Mouse (Mus musculus) right cerebral cortex, adult 2 months (tissue): ENCODE results near the gene Grcc10.
A peak's percentile ranks its signal among the peaks of the same experiment; 100 is the strongest.

Experiments used
- DNase-seq, 2 experiments: peaks; one replicate each; pipeline ENCODE4 v3.0.0; 2021 to 2022; ENCODE audit warnings: low spot score in 2 of 2

Gene Grcc10

DNA sequence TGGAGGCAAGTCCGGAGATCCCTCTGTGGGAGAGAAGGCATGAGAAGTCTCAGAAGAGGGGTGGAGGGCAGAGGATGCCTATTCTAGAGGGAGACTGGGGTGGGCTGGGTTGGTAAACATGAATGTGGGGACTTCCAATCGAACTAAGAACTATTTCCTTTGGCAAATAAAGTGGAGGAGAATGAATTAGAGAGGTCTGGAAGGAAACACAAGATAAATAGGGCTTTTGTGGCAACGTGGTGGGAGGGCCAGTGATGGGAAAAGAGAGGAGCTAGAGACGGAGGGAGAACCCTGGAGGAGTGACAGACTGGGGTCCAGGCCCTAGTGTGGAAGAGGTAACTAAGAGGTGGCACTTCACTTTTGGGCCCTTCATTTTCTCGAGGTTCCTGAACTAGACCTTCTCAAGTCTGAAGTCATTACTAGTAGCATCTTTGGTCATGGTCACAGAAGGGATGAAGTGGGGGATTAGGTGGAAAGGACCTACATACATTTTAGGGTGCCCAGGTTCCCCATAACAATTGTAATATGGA is 16.2 kb upstream of the Grcc10 start:
- DNase-seq, result no peak

DNA sequence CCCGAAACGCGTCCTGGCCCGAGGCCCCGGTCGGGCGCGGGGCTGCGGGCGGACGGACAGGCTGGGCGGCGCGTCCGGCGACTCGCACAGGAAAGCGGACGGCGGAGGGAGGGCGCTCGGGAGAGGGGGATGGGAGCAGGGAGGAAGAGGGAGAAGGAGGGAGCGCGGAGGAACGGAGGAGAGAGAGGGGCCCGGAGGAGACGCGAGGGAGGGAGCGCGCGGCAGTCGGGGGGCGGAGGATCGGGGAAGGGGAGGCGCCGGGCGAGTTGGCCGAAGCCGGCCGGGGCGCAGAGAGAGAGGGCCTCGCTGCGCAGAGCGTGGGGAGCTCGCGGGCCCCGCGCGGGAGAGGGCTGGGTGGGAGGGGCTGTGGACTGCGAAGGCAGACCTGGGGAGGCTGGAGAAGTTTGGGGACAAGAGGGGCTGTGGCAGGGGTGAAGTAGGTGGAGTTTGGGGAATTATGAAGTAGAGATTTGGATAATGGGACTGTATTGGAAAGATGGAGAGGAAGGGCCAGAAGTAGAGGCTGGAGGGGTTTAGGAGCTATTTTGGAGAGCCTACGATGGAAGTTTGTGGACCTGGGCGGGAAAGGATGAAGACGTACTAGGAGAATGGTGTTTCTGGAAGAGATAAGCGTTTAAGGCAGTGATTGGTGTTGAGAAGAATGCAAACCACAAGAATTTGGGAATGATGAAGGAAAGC is 15.6 kb upstream of the Grcc10 start:
- peak; percentile 76 to 83 for DNase-seq

DNA sequence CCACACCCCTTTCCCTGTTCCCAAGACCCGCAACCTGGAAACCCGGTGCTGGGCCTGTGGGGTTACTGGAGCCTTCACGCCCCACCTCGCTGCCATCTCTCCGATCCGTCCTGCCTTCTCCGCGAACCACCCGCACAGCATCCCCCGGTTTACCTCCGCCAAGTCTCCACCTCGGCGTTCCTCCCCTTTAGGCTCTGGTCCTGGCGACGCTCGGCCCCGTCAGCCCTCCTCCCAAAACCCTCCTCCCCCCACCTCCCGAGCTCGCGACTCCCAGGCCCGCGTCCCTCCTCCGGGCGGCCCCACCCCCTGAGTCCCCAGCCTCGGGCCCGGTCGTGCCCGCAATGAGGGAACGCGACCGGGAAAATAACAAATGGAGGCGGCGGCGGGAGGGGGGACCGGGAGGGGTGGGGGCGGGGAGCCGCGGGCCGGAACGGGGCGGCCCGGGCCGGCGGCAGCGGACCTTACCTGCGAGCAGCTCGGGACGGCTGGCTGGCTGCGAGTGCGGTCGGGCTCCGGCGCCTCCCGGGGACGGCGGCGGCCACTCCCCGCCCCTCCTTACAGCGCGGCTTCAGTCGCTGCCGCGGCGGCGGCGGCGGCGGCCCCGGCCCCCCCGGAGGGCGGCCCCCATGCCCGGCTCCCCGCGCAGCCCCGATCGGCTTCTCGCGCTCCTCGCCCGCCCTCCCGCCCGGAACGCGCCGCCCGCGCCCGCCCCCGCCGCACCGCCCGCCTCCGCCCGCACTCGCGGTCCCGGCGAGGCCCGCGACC is 14.8 kb upstream of the Grcc10 start, which contains the start of the genes Gm45234 and Atn1:
Gm45234 (minus strand) TSS at position 191 of the 765 bp plus-strand sequence.
Atn1 (minus strand) TSS at position 694 of the 765 bp plus-strand sequence.
- no peak for DNase-seq

DNA sequence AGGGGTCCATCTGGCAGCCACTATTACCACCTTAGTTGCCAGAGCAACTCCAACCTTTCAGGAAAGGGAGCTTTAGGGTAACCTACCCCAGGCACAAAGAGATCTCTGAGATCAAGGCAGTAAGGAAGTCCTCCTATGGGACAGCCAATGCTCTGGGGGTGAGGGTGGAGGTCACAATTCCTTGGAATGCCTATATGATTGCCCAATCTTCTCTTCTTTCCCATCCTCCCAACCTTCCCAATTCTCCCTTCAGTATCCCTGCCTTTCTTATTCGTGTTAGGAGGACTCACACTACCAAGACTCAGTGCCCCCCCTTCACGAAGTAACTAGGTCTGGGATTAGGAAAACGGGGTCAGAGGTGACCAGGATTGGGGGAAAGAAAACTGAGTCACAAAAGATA is 14.1 kb upstream of the Grcc10 start:
- no peak for DNase-seq

DNA sequence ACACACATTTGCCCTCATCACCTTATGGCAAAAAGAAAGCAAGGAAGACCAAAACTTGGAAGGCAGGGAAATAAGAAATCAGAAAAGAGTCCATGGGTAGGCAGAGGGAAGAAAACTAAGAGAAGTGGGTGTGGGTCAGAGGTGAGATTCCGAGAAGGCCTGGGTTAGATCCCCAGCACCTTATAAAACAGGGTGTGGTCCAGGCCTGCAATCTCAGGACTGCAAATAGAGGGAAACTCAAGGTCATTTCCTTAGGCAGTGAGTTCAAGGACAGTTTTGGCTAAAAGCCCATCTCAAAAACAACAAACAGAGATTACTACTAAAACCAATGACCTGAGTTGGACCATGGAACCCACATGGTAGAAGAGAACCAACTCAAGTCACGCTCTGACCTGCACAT is 12.7 kb upstream of the Grcc10 start:
- no peak for DNase-seq

DNA sequence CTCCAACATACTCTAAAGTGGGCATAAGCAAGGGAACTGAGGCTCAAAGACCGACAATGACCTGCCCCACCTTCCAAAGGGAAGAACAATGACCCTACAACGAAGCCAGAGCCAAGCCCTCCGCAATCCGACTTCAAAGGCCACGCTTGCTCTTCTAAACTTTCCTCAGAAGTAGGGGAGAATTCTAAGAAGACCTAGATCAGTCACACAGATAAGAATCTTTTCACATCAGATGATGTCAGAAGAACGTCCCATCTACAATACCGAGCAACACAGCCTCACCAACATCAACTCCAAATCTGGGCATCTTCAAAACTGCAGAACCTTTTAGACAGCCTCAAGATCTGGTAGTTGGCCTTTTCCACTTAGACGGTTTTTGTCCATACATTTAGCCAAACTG is 9.2 kb upstream of the Grcc10 start:
- DNase-seq, result no peak

DNA sequence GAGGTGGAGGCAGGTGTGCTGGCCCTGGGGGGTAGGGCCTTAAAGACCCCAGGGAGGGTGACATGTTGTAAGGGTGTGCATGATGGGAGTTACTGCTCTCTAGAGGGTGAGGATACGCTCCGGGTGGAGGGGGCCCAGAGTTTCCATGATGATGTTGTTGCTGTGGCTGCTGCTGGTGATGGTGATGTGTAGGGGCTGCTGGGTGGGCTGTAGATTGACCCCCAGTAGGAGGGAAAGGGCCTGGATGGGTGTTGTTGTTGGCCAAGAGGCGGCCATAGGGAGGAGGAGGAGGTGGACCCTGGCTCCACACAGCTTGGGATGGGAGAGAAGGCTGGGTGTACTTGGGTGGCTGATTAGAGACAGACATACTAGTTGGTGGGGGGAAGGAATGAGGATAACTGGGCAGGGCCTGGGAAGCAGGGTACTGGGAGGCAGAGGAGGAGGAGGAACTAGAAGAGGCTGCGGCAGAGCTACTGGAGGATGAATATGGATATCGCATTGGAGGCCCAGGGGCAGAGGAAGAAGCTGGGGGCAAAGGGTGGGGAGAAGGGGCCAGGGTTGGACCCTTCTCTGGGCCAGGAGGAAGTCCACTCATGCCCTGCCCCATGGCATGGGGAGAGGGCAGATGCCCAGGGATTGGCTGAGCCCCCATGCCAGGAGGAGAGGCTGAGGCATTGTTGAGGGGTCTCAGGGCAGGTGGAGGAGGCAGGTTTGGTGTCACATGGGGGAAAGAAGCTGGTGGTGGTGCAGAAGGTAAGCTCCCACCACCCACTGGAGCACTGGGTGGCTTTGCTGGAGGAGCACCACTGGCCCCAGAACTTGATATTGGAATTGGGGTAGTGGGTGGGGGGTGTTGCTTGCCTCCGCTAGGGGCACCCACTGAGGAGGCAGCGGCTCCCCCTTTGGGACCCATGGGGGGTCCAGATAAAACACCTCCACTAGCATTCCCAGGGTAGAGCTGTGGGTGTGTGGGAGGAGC is 5.8 kb upstream of the Grcc10 start:
- DNase-seq, result no peak

DNA sequence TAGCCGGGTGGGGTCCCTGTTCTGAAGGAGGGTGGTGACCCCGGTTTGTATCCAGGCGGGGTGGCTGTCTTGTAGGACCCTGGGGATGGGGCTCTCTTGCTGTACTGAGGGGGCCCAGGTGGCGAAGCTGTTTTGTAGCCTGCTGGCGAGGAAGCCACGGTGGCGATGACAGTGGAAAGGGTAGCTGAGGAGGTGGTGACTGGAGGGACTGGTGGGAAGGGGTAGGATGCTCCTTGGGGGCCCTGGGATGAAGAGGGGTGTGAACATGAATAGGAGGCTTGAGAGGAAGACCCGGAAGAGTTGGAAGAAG is 5.1 kb upstream of the Grcc10 start:
- no peak for DNase-seq

DNA sequence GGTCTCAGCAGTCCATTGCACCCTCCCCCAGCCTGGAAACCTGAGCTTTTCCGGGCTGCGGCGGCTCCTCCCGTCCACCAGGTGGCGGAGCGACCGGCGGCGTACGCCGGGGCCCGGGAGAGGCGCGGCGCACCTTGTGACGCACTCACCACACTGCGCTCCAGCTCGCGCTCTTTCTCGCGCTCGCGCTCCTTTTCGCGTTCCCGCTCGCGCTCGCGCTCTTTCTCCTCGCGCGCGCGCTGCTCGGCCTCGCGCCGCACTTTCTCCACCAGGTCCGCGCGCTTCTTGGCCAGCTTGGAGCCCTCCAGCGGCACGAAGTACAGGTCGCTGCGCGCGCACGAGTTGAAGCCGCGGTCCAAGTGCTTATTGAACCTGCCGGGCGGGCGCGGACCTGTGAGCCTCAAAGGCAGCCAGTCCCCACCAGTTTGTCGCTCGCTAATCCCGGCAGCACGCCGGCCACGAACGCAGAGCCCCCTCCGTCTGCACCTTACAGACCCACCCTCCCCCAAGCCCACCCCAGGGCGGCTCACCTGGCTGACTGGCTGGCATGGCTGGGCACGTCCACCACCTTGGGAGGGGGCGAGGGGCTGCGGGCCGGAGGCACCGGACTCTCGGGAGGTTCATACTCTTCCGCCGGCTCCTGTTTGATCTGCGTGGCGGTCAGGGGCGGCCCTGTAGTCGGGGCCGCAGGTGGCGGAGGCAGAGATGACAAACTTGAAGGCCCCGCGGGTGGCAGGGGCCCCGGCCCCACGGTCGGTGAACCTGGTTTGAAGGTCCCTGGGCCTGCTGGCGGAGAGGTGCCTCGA is 4.5 kb upstream of the Grcc10 start:
- DNase-seq, result peak; percentile 92 to 93

DNA sequence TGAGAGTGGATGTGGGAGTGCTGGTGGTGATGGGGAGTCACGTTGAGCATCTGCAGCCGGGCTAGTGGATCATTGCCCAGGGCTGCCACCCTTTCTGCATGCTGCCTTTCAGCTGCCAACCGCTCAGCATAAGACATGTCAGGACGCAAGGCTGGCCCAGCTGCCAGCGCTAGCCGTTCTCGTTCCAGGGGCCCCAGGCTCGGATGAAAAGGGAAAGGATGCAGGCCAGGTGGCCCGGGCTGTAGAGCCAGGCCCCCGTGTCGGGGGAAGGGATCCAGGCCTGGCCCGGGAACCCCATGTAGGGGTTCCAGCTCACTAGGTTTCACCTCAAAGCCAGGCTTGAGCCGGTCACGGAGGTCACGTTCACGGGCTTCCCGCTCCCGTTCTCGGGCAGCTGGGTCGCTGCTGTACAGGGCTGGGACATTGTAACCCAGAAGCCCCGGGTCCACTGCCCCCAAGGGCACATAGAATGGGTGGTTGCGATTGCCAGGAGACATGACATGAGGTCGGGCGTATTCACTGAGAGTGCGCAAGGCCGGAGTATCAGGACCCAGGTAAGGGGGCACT is 3.7 kb upstream of the Grcc10 start:
- no peak for DNase-seq

DNA sequence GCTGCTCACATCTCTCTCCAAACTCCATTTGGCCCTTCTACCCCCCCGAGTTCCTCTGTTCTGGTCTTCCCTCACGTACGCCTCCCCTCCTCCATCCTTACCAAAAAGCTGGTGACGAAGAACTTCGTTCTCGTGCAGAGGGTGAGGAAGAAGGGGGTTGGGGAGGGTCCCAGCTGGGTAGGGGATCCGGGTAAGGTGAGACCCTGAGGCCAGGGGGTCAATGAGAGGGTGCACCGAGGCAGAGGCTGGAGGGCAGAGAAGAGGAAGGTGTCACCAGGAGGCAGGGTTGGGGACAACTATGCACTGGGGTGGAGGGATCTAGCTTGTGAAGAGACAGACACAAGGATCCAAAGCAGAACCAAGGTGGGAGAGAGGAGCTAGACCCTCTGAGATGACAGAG is 2.5 kb upstream of the Grcc10 start:
- no peak for DNase-seq

DNA sequence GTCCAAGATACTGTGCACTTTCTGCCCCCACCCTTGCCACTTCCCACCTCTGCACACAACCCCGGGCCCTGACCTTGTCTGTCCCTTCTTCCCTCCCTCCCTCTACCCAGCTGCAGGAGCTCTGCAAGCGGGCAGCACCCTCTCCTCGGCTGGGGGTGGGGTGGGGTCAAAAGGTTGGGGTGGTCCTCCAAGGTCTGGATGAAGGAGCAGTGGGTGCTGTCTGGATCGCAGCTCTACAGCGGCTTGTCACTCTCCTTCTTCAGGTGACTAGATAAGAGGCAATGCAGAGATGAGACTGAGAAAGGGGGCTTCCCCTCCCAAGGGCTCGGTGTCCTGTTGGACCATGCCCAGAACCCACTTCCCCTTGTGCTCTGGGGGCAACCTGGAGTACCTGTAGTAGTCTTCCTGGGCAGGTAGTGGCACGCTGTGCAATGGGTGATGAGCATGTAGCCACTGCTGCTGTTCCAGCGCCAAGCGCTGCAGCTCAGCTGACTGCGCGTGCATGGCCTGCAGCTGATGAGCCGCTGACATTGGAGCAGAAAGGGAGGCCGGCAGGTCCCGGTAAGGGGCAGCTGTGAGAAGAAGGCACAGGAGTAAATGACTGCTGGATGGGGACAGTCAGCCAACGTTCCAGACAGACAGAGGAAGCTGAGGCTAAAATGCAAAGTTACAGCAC is 1.8 kb upstream of the Grcc10 start:
- DNase-seq, result no peak

DNA sequence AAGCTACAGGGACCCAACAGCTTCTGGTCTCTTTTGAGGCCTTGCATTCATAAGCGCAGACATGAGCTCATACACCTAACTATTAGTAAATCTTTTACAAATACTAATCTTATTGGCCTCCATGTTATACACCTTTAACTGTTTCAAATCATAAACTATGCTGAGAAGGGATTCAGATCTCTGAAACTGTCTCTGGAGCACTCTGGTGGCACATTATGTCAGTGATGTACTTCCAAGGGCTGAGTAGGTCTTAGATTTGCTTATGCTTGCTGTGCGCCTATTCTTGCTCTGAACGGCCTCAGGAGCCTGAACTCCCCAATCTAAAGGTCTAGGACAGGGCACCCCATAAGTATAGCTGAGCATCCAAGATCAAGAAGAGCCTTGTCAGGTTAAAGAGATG is 668 bp upstream of the Grcc10 start:
- DNase-seq, result no peak

DNA sequence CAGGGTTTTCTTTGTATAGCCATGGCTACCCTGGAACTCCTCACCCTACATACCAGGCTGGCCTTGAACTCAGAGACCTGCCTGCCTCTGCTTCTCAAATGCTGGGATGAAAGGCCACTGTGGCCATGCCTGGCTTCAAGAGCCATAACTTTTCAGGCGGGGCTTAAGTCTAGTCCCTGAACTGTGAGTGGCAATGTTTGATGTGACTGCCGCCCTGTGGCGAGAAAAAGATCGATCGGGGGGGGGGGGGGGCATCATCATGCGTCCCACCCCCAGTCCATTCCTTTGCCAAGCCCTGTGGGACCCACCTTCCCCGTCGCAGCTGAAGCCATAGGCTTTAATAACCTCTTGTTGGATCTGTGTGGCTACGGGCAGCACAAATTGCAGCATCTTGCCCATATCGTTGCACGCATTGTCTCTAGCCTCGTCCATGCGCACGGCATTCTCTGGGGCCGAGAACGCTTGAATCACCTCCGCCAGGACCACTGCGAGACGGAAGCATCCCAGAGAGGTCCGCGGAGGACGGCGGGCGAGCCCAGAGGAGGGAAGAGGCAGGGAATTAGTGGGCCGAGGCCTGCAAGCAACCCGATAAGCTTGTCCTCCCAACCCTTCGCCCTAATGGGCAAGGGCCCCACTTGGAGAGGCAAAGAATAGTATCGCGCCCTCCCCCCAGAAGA is 825 bp downstream of the Grcc10 start:
- DNase-seq, result peak; percentile 62 to 76

DNA sequence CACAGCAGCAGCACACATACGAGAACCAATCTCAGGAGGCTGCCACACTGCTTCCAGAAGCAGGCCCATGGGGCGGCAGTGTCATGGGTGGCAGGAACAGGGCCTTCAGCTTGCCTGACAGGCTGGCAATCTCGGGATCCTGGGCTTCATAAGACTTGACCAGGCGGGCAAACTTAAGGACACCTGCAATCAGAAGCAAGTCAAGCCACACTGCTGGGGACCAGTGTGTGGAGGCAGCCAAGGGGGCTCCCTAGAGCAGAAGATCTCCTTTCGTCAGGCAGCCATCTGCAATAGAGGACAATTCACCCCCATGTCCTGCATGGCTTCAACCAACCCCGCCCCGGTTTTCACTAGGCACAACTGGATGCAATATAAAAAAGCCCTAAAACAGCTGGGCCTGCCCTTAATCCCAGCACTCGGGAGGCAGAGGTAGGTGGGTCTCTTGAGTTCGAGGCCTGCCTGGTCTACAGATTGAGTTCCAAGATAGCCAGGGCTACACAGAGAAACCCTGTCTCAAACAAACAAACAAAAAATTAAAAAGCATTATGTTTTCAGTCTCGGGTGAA is 1.9 kb downstream of the Grcc10 start:
- DNase-seq, result no peak

DNA sequence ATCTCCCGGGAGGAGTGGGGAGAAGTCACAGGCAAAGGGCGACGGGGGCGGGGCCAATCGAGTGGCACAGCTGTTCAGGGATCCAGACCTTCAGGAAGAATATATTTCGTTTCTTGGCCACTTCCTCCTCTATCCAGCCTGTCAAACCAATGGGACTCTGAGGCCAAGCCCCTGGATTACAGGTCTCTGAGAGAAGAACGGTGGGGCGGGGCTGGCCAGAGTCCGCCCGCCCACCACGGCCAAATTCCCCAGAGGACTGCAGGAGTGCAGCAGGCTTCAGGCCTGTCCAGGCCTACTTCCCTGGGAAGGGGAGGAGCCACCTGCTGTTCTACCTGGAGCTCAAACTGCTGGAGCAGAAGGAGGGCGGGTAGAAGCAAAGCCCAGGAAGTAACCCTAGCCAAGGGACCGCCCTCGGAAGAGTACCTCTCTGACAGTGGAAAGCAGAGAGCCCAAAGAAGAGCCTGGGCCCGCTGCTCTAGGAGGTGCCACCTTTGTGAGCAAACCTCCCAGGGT is 2.6 kb downstream of the Grcc10 start, which contains the start of gene Ptpn6:
Ptpn6 (minus strand) TSS at position 204 of the 513 bp plus-strand sequence.
- no peak for DNase-seq

DNA sequence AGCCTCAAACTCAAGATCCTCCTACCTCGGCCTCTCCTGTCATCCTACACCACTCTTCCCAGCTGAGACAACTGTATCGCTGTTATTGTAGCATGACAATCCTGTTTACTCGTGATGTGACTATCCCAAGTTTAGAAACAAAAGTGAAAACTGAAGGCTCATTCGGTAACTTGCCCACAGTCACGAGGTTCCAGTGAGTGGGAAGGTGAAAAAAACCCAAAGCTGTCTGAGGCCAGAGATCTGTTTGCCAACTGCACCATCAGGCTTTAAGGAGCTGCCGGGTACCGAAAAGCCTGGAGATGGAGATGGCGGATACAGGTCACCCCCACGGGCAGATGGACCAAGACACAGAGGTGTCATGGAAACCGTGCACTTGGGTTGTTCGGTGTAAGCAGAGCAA is 4.1 kb downstream of the Grcc10 start:
- DNase-seq, result peak in 1 of 2 experiments; percentile 52

DNA sequence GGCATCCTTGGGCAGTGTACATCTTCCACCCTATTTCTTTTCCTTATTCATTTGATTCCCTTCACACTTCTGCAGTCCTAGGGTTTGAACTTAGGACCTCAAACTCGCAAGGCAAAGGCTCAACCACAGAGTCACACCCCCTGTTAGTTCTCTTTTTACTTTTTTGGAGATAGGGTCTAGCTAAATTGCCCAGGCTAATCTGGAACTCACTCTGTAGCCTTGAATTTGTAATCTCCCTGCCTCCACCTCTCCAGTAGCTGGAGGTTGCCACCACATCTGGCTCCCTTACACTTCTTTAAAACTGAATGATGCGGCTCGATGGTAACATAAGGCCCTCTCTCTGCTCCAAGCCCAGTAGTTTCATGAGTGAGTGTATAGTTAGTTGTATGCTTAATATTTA is 6.8 kb downstream of the Grcc10 start:
- no peak for DNase-seq
